Mouse (Mus musculus): Measurements from ENCODE around the gene Pycr1. TPM values are rescaled to one million over a fixed set of nuclear protein-coding genes. Genes with fewer than 3 reads are reported as not detected.

The Pycr1 gene
- total RNA-seq, 1 experiment from 2014 or later = 9.9 TPM

GRCm38 (mm10) chr11:120659509-120660300 lies 16.1 kb upstream of the Pycr1 start:
- ATAC-seq (replicated peaks; ENCODE audit: low read depth, poor library complexity, severe bottlenecking) = no peak

GRCm38 (mm10) chr11:120658876-120659410 lies 15.4 kb upstream of the Pycr1 start:
- peak; percentile 67 for ATAC-seq (replicated peaks; ENCODE audit: low read depth, poor library complexity, severe bottlenecking)

GRCm38 (mm10) chr11:120657301-120657700 lies 13.7 kb upstream of the Pycr1 start:
- ATAC-seq (replicated peaks; ENCODE audit: low read depth, poor library complexity, severe bottlenecking) = no peak

- ATAC-seq (replicated peaks; ENCODE audit: low read depth, poor library complexity, severe bottlenecking) = no peak
These were observed 11.2 kb upstream of the Pycr1 start for GRCm38 (mm10) chr11:120654741-120655140.

GRCm38 (mm10) chr11:120651872-120652271 lies 8.3 kb upstream of the Pycr1 start:
- no peak for ATAC-seq (replicated peaks; ENCODE audit: low read depth, poor library complexity, severe bottlenecking)

GRCm38 (mm10) chr11:120648001-120648476 lies 4.5 kb upstream of the Pycr1 start, which contains the start of gene Myadml2:
Gene Myadml2, minus strand, starts transcription at chr11:120648158.
- ATAC-seq (replicated peaks; ENCODE audit: low read depth, poor library complexity, severe bottlenecking) = no peak; the same call in 1 of the 2 replicates

GRCm38 (mm10) chr11:120647047-120647830 lies 3.7 kb upstream of the Pycr1 start:
- ATAC-seq (replicated peaks; ENCODE audit: low read depth, poor library complexity, severe bottlenecking) = no peak

GRCm38 (mm10) chr11:120642939-120643600 lies 499 bp downstream of the Pycr1 start:
- peak; percentile 30 for ATAC-seq (replicated peaks; ENCODE audit: low read depth, poor library complexity, severe bottlenecking)

GRCm38 (mm10) chr11:120641869-120642268 lies 1.7 kb downstream of the Pycr1 start:
- ATAC-seq (replicated peaks; ENCODE audit: low read depth, poor library complexity, severe bottlenecking) = peak; percentile 16; the same call in 1 of the 2 replicates

GRCm38 (mm10) chr11:120641255-120641654 lies 2.3 kb downstream of the Pycr1 start:
- ATAC-seq (replicated peaks; ENCODE audit: low read depth, poor library complexity, severe bottlenecking) = no peak

- no peak for ATAC-seq (replicated peaks; ENCODE audit: low read depth, poor library complexity, severe bottlenecking)
These were observed 8.8 kb downstream of the Pycr1 start for GRCm38 (mm10) chr11:120634810-120635209.

- peak; percentile 55 for ATAC-seq (replicated peaks; ENCODE audit: low read depth, poor library complexity, severe bottlenecking)
These were observed 9.8 kb downstream of the Pycr1 start, which contains the start of gene Mafg for GRCm38 (mm10) chr11:120633520-120634343. Gene Mafg, minus strand, starts transcription at chr11:120633600.

GRCm38 (mm10) chr11:120632559-120633519 lies 10.7 kb downstream of the Pycr1 start:
- ATAC-seq (replicated peaks; ENCODE audit: low read depth, poor library complexity, severe bottlenecking) = peak; percentile 27

GRCm38 (mm10) chr11:120631726-120632448 lies 11.7 kb downstream of the Pycr1 start:
- no peak for ATAC-seq (replicated peaks; ENCODE audit: low read depth, poor library complexity, severe bottlenecking)

- ATAC-seq (replicated peaks; ENCODE audit: low read depth, poor library complexity, severe bottlenecking) = no peak
These were observed 12.5 kb downstream of the Pycr1 start for GRCm38 (mm10) chr11:120630881-120631725.

- peak; percentile 23 for ATAC-seq (replicated peaks; ENCODE audit: low read depth, poor library complexity, severe bottlenecking)
These were observed 13.1 kb downstream of the Pycr1 start for GRCm38 (mm10) chr11:120630401-120630871.

All from common myeloid progenitor, adult 5-6 weeks (primary cell).